Mouse (Mus musculus) megakaryocyte, embryonic 14.5 days (primary cell): ENCODE results near the gene Fgfr2.

Experiments
- FLI1 ChIP-seq: IDR thresholded peaks from 2 replicates; pipeline ENCODE4 v1.6.1; 2012; ENCODE audit warnings: low read length, inconsistent platforms, mixed read lengths
- GATA1 ChIP-seq: IDR thresholded peaks from 3 replicates; pipeline ENCODE4 v1.6.1; 2012; ENCODE audit warnings: mixed read lengths, low read length, inconsistent platforms, borderline replicate concordance

GRCm38 (mm10) chr7:132775333-132775732 lies 347.8 kb downstream of the Fgfr2 start:
- no peak for TF ChIP-seq GATA1
- TF ChIP-seq FLI1: no peak
